Mouse (Mus musculus) CD4-positive, CD25-positive, alpha-beta regulatory T cell, adult 4 months (primary cell): Measurements from ENCODE around the gene Klhl29. TPM values are rescaled to one million over a fixed set of nuclear protein-coding genes. Genes with fewer than 3 reads are reported as not detected.

ENCODE experiments used
- ATAC-seq: one replicate; pipeline ENCODE4 v1.8.0; 2017
- polyA plus RNA-seq, 2 experiments: library from polyadenylated mRNA; unstranded; fragments of 100-300 nt; shearing (Covaris generic); gene quantifications; one replicate each; pipeline ENCODE4 v1.2.1; 2017

Klhl29 gene
- polyA plus RNA-seq, 2 experiments from 2014 or later = 0.22 to 0.32 TPM

- no peak for ATAC-seq
These were observed 155.4 kb downstream of the Klhl29 start for GRCm38 (mm10) chr12:5219913-5220575.

DNA sequence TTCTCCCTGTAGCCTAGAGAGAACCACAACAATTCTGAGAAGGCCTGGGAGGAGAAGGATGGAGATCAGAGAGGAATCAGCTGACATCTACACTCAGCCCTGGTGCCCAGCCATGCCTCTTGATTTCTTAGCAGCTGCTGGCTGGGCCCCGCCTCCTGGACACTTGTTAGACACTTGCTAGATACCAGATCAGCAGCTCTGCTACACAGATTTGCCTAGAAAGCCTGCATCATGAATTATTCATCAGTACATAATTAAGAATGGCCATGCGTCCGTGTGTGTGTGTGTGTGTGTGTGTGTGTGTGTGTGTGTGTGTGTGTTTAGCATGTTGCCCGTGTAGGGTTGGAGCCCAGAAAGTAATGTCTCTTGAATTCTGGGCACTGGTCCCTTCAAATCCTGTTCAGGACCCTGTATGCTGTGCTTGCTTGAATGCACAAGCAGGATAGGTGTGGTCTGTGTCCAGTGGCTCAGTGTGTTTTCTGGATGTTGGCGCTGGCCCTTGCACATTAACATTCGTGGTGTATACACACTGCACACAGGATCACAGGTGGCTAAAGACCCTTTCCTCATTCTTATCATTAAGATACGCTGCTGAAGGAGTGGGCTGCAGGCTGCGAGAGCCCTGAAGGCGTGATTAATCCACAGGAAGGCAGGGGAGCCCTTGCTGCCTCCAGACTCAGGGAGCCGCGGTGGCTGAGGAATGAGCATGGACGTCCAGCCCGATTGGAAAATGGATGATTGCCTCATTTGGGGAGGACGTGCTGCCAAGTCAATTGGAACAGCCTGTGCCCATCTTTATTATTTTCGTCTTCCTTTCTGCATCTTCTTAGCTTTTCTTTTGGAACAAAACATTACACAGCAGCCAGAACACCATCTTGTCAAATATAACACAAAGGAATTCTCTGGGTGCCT, 159.4 kb downstream of the Klhl29 start:
- ATAC-seq = no peak

DNA sequence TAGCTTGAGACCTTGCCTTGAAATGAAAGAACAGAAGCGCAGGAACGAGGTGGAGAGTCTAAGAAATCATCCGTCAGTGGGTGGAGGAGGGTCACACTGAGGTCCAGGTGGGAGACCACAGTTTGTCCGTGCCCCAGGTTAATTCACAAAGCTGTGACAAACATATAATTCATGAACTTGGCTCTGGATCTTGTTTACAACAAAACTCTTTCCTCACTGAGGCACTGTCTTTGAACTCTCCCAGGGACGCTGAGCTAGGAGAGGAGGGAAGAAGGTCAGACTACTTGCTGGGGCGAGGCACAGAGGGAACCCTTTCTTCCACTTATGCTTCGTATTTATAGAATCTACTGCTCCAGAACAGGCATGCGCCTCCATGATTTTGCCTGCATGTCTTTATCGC, 161.2 kb downstream of the Klhl29 start:
- no peak for ATAC-seq

- no peak for ATAC-seq
These were observed 162.0 kb downstream of the Klhl29 start for GRCm38 (mm10) chr12:5213339-5214104.

GRCm38 (mm10) chr12:5211884-5212283, 163.6 kb downstream of the Klhl29 start:
- ATAC-seq = no peak

- no peak for ATAC-seq
These were observed 164.7 kb downstream of the Klhl29 start for GRCm38 (mm10) chr12:5210786-5211185.

GRCm38 (mm10) chr12:5207941-5208905, 167.3 kb downstream of the Klhl29 start:
- ATAC-seq = no peak

GRCm38 (mm10) chr12:5207172-5207571, 168.3 kb downstream of the Klhl29 start:
- ATAC-seq = no peak

- no peak for ATAC-seq
These were observed 171.2 kb downstream of the Klhl29 start for GRCm38 (mm10) chr12:5204071-5204840.

DNA sequence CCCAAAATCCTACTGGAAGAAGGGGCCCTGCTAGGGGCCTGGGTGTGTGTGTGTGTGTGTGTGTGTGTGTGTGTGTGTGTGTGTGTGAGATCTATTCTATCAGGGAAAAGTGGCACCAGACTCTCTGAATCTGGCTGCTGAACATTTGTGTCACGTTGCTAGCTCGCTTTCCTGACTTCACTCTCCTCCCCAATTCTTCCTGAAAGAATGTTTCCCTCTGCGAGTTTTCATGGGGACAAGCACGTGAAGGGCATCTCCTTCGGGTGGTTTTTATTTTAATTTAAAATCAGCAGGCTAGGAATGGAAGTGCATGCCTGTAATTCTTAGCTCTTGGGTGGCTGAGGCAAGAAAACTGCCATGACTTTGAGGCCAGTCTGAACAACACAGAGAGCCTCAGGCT, 172.1 kb downstream of the Klhl29 start:
- no peak for ATAC-seq

DNA sequence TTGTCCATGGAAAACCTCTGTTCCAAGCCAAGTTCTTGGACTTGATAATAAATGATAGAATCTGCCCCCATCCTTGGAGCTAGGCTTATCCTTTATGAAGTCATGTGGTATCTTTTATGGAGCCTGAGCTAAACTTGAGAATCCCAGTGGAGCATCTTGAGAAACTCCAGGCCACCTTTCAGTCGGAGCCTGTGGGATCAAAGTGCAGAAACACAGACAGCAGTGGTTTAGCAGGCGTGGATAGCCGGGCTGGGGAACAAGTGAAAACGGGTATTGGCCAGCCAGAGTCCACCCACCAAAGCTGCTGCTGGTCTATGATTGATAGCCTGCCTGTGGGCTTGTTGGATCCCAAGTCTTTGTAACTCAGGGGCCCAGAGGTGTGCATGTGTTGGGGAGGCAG, 177.2 kb downstream of the Klhl29 start:
- no peak for ATAC-seq

GRCm38 (mm10) chr12:5194176-5194575, 181.3 kb downstream of the Klhl29 start:
- ATAC-seq = no peak

- ATAC-seq = no peak
These were observed 183.1 kb downstream of the Klhl29 start for GRCm38 (mm10) chr12:5192380-5192718.

- peak; percentile 45 for ATAC-seq
These were observed 183.7 kb downstream of the Klhl29 start for GRCm38 (mm10) chr12:5191628-5192379.

- ATAC-seq = no peak
These were observed 184.3 kb downstream of the Klhl29 start for GRCm38 (mm10) chr12:5191206-5191605.

DNA sequence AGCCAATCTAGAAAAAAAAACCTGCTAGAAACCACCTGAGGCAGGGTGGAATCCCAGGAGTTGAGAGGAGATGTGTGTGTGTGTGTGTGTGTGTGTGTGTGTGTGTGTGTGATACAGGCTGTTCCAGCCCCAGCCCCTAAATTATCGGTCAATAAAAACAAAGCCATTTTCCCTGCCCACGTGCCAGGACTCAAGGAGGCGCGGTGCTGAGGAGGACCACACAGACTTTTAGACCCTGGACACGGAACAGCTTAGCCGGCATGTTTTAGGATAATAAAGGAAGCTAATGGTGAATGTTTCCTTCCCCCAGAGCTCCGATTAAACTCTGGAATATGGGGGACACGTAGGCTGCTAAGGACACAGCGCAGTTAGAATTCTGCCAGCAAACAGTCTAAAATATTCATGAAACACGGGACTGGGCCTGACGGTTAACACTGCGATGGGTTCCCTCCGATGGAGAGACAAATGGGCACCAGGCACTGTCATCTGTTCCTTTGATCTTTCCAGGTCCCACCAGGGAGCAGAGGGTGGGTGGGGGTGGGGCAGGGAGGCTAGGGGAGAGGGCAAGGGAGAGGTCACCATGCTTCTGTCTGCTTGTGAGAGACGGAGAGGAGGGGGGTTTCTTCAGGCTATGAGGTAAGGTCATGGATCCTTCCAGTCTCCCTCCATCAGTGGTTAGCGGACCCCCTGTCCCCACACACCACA, 185.9 kb downstream of the Klhl29 start:
- ATAC-seq = no peak

GRCm38 (mm10) chr12:5188899-5189298, 186.6 kb downstream of the Klhl29 start:
- ATAC-seq = no peak

- no peak for ATAC-seq
These were observed 187.6 kb downstream of the Klhl29 start for GRCm38 (mm10) chr12:5187773-5188333.

DNA sequence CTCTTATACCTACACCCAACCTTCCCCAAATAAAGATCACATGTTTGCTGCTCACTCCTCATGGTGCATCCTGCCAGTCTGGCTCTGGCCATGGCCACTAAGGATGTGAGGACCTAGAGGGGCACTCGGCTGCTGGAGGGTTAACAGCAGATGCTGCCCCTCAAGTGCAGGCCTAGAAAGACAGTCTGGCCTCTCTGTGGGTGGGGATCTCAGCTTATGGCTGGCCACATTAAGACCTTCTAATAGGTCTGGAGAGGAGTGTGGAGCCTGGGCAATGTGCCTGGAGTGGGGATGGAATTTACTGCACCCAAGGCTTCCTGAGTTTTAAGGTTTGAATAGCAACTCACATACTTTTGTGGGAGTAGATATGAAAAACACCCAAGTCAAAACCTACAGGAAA, 188.8 kb downstream of the Klhl29 start:
- no peak for ATAC-seq

GRCm38 (mm10) chr12:5185603-5186002, 189.9 kb downstream of the Klhl29 start:
- ATAC-seq = no peak
